Mouse (Mus musculus) liver, embryonic 14.5 days (tissue): ENCODE results near the gene C2cd3. TPM values are rescaled to one million over a fixed set of nuclear protein-coding genes. Genes with fewer than 3 reads are reported as not detected.

Source experiments
- ATAC-seq: fragments of 200-750 bp; cut with Nextera tagmentation; 2 replicates; pipeline ENCODE4 v1.8.0; 2017; ENCODE audit warnings: moderate number of reproducible peaks, mild to moderate bottlenecking, moderate library complexity; ENCODE audit not compliant: insufficient read depth
- DNase-seq, 3 experiments: peaks; one replicate each; pipeline ENCODE4 v3.0.0-alpha.2; 2012 to 2013; ENCODE audit warnings: low read depth in 3 of 3, low spot score in 3 of 3
- H3K27ac ChIP-seq: fragments of 300-500 bp; sonication (generic); 2 replicates; pipeline ENCODE4 v1.5.1; 2014; ENCODE audit warnings: moderate library complexity, mild to moderate bottlenecking, control low read depth, inconsistent platforms
- H3K27me3 ChIP-seq: fragments of 300-500 bp; sonication (generic); 2 replicates; pipeline ENCODE4 v1.6.1; 2014; ENCODE audit warnings: mild to moderate bottlenecking, low read length, moderate library complexity; ENCODE audit not compliant: control insufficient read depth, insufficient read depth
- H3K36me3 ChIP-seq: fragments of 300-500 bp; sonication (generic); replicated peaks from 2 replicates; pipeline ENCODE4 v1.6.1; 2014; ENCODE audit warnings: low read depth; ENCODE audit not compliant: control insufficient read depth, insufficient read depth
- H3K4me1 ChIP-seq, 2 experiments: fragments of 200-500 bp in 1 of 2; fragments of 300-500 bp in 1 of 2; sonication (generic) in 1 of 2; replicated peaks; 2 replicates each; pipeline ENCODE4 v1.6.1; 2012 to 2014; ENCODE audit warnings: antibody characterized with exemption in 1 of 2, inconsistent platforms in 1 of 2, low read length in 1 of 2; ENCODE audit not compliant: control insufficient read depth in 2 of 2, insufficient read depth in 2 of 2
- H3K4me2 ChIP-seq: fragments of 300-500 bp; sonication (generic); 2 replicates; pipeline ENCODE4 v1.6.1; 2014; ENCODE audit warnings: low read depth, mild to moderate bottlenecking, control low read depth, moderate library complexity
- H3K4me3 ChIP-seq, 2 experiments: fragments of 200-500 bp in 1 of 2; fragments of 300-500 bp in 1 of 2; sonication (generic) in 1 of 2; 2 replicates each; pipeline ENCODE4 v1.5.1; 2012 to 2014; ENCODE audit warnings: low read depth in 2 of 2, low read length in 2 of 2, mild to moderate bottlenecking in 2 of 2, control low read depth in 1 of 2, inconsistent platforms in 1 of 2, moderate library complexity in 1 of 2; ENCODE audit not compliant: insufficient read depth in 1 of 2
- H3K9ac ChIP-seq: fragments of 300-500 bp; sonication (generic); replicated peaks from 2 replicates; pipeline ENCODE4 v1.6.1; 2014; ENCODE audit warnings: mild to moderate bottlenecking, control low read depth, moderate library complexity
- H3K9me3 ChIP-seq: fragments of 300-500 bp; sonication (generic); 2 replicates; pipeline ENCODE4 v1.6.1; 2016; ENCODE audit warnings: low read length, mixed read lengths; ENCODE audit not compliant: control insufficient read depth
- CTCF ChIP-seq: IDR thresholded peaks from 2 replicates; pipeline ENCODE4 v1.5.1; 2016; ENCODE audit warnings: antibody characterized with exemption, low read depth, control low read depth
- EP300 ChIP-seq: IDR thresholded peaks from 2 replicates; pipeline ENCODE4 v1.6.1; 2016; ENCODE audit warnings: antibody characterized with exemption, low read depth
- WGBS: fragments of 180-500 bp; shearing (Covaris S2); extraction: QIAGEN DNeasy Blood & Tissue Kit; methylation state at CpG from one replicate; pipeline ENCODE4 v1.1.7; 2014; ENCODE audit not compliant: insufficient replicate concordance; 5-methylcytosine and 5-hydroxymethylcytosine counted together
- polyA plus RNA-seq, 2 experiments: library from polyadenylated mRNA; depleted of rRNA in 1 of 2; stranded (reverse) in 1 of 2; unstranded in 1 of 2; fragments of >200 nt; fragmentation: Nextera tagmentation in 1 of 2; extraction: Ambion mirVana in 1 of 2; gene quantifications; 2 replicates each; pipeline versions ENCODE4 v1.2.1 to v1.2.3; 2012 to 2014

C2cd3 gene
- polyA plus RNA-seq (2012; rRNA removed) (9.1 and 9.2 TPM in 2 replicates), polyA plus RNA-seq (2014; fragmentation: Nextera tagmentation; extraction: Ambion mirVana) (10.2 and 12.2 TPM in 2 replicates)

DNA sequence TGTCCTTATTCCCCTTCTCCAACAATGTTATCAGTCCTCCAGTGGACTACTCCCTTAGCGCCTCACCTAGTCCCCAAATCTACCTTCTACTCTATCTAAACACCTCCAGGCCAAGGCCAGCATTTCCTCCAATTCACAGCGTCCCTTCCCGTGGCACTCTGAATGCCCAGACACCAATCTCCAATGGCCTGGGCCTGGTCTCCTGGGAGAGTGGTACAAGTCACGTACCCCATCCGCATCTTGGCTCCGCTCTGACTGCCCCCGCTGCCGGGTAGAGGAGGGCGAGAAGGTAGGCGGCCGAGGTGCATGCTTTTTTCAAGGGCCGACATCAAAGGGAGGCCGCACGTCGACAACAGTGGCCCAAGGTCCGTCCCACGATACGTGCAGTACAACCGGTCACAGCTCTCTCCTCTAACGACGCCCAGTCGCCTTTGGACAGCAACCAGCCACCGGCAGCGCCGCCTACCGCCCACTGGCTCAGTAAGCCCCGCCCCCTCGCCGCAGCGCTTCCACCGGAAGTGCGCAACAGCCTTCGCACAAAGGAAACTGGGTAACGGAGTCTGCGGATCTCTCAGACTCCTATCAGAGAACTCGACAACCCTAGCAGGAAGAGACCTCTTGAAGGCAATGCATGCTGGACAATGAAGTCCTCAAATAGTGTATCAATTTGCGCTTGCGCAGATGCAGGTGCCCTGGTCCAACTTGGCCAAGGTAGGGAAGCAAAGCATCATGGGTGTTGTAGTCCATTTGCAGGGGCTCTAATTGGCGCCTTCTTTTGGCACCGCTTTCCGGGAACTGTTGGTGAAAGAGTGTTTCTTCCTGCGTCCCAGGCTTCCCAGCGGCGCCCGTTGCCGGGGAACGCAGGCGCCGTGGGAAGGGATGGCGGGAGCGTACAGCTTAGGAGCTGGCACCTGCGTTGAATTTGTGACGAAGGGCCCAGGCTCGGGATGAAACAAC, at the start of gene C2cd3, which contains the start of gene Ppme1:
TSS of gene C2cd3 (plus strand) at position 739 of the 957 bp plus-strand sequence.
TSS of gene Ppme1 (minus strand) at position 813 of the 957 bp plus-strand sequence.
- Histone ChIP-seq H3K27me3 (no peaks in the 10 kb centered on the region), H3K4me3 (peak within 1 kb of the TSS; percentile 68 to 85), H3K4me1 (peaks cover 8 to 12% of the 10 kb centered on the region in 2 experiments), H3K27ac (peak within 1 kb of the TSS; percentile 84), H3K4me2 (peak within 1 kb of the TSS; percentile 93), H3K9me3 (no peaks in the 10 kb centered on the region), H3K36me3 (peaks cover 13% of the 10 kb centered on the region), H3K9ac (peak within 1 kb of the TSS; percentile 94)
- peak; percentile 86 for TF ChIP-seq CTCF
- TF ChIP-seq EP300, result no peak
- peak; percentile 99 for DNase-seq
- ATAC-seq, result peak; percentile 96
- WGBS, result under 1% methylated on average over 54 of the region's 54 CpGs

DNA sequence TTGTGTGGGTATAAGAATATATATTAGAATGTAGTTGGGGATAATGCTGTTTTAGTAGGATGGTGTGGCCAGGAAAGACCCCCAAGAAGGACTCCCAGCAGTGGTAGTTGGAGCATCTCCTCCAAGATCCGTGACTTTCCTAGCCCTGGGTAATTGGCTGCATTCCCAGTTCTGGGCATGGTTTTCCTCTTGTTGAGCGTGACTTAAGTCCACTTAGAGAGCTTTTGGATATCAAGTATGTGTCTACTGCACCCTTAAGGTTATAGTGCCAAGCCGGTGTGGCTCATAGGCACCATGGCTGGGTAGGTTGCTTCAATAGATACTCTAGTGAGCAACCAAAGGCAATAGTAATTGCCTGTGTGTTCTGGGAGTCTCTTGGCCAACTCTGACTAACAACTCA, 48.3 kb upstream of the C2cd3 start:
- Histone ChIP-seq H3K36me3 (no peaks in the 10 kb centered on the region), H3K4me1 (no peaks in the 10 kb centered on the region; a peak in 1 of 4 replicates), H3K9ac (no peak overlapping the region), H3K9me3 (no peaks in the 10 kb centered on the region), H3K4me3 (no peak overlapping the region), H3K27me3 (no peaks in the 10 kb centered on the region), H3K4me2 (no peak overlapping the region), H3K27ac (no peak overlapping the region)
- no peak for DNase-seq
- TF ChIP-seq CTCF (no peak), EP300 (no peak)
- ATAC-seq, result no peak
- 77% methylated on average over 3 of the region's 3 CpGs for WGBS

DNA sequence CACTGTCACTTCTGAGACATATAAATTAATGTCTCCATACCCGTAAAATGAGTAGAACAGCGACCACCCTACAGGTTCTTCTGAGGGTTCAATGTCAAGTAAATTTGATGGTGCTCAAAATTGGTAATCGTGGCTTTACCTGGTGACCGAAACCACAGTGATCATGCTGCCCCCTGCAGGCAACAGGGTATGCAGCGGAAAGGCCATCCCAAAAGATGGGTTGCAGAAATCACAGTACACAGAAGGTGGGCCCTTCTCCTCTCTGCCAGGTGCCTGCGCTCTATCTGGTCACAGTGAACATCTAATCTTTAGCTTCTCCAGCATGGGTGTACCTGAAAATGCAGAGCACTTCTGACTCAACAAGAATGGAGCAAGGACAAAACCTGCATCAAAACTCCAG, 46.6 kb upstream of the C2cd3 start:
- no peaks in the 10 kb centered on the region for H3K27me3 ChIP-seq
- DNase-seq, result no peak
- WGBS, result 64% methylated on average over 6 of the region's 6 CpGs

DNA sequence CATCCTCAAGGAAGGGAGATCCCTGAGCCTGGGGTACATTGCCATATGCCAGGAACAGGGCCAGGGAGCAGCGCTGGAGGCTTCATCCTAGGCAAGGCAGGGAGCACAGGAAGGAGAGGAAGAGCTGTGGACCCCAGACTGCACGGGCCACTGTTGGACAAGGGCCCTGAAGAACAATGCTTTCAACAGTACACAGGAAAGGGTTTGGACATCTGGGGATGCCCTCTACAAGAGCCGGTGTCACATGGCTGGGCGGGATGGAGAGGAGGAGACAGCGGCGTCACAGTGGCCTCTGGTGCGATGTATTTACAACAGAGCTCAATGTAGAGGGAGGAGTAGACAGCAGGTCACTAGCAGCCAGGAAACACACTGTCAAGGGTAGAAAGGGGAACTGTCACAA, 44.5 kb upstream of the C2cd3 start:
- 71% methylated on average over 7 of the region's 7 CpGs for WGBS
- H3K4me2 ChIP-seq, result no peak overlapping the region
- ATAC-seq (no peak), DNase-seq (no peak)
- H3K27me3 ChIP-seq, result no peaks in the 10 kb centered on the region
- H3K36me3 ChIP-seq, result no peaks in the 10 kb centered on the region; the same call in 1 of the 2 replicates
- H3K4me1 ChIP-seq, result no peaks in the 10 kb centered on the region; a peak in 1 of 4 replicates
- no peaks in the 10 kb centered on the region for H3K9me3 ChIP-seq
- H3K27ac ChIP-seq, result no peak overlapping the region
- H3K9ac ChIP-seq, result no peak overlapping the region
- H3K4me3 ChIP-seq, result no peak overlapping the region
- no peak for TF ChIP-seq EP300
- TF ChIP-seq CTCF, result no peak

More for the DNA sequence above, 46.6 kb upstream of the C2cd3 start:
- ATAC-seq, result no peak
- no peaks in the 10 kb centered on the region for H3K36me3 ChIP-seq
- no peaks in the 10 kb centered on the region; a peak in 1 of 4 replicates for H3K4me1 ChIP-seq
- no peak overlapping the region for H3K9ac ChIP-seq
- H3K4me3 ChIP-seq, result no peak overlapping the region
- no peak overlapping the region for H3K4me2 ChIP-seq
- no peaks in the 10 kb centered on the region for H3K9me3 ChIP-seq
- TF ChIP-seq EP300 (no peak), CTCF (peak; percentile 83)
- no peak overlapping the region for H3K27ac ChIP-seq

DNA sequence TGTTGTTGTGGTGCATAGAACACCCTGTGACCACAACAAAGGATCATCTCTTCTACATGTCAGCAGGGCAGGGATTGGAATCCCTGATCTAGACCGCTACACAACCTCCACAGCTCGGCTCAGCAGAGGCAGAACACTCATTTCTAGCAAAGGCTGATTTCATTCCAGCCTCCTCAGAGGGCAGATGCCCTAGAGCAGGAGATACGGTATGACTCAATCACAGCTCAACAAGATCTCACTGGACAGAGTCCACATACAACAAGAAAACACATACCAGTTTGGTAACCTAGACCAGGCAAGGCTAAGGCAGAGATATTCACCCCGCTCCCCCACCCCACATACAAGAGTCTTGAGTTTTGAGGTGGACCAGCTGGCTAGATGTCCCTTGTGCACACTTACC, 43.4 kb upstream of the C2cd3 start:
- H3K4me2 ChIP-seq, result no peak overlapping the region
- H3K9me3 ChIP-seq, result no peaks in the 10 kb centered on the region
- DNase-seq, result no peak
- no peak overlapping the region for H3K9ac ChIP-seq
- peaks cover under 1% of the 10 kb centered on the region; the same call in 1 of the 2 replicates for H3K36me3 ChIP-seq
- TF ChIP-seq EP300, result no peak
- TF ChIP-seq CTCF, result no peak
- WGBS, result 80% methylated on average over 4 of the region's 4 CpGs
- H3K27me3 ChIP-seq, result no peaks in the 10 kb centered on the region
- no peak for ATAC-seq
- no peak overlapping the region for H3K27ac ChIP-seq
- H3K4me1 ChIP-seq, result no peaks in the 10 kb centered on the region; a peak in 1 of 4 replicates
- no peak overlapping the region for H3K4me3 ChIP-seq
